Mouse (Mus musculus): ENCODE measurements around the gene Gm49425. TPM values are rescaled to one million over a fixed set of nuclear protein-coding genes. Genes with fewer than 3 reads are reported as not detected.
"Not testable (repeated sequence)": the region's sequence is repeated elsewhere in the genome, so short reads cannot be mapped to it uniquely, and the experiment has no call there.

The Gm49425 gene
- polyA plus RNA-seq (2016; fragmentation: Nextera tagmentation; extraction: Ambion mirVana): not detected in 2 replicates

- H3K4me1 ChIP-seq; H3K27me3 ChIP-seq (replicated peaks); H3K9me3 ChIP-seq; H3K4me2 ChIP-seq (replicated peaks); H3K27ac ChIP-seq; ATAC-seq (ENCODE audit: low FRiP score, low read depth); H3K9ac ChIP-seq; H3K36me3 ChIP-seq; H3K4me3 ChIP-seq: not testable (repeated sequence)
- 81% methylated on average over 2 of the region's 2 CpGs for WGBS
Measured at GRCm38 (mm10) chr15:101517161-101517560, at the start of gene Gm49425. Gene Gm49425, minus strand, starts transcription at chr15:101517261.

- H3K4me3 ChIP-seq: no peak within 1 kb of the TSS
- peaks cover 7% of the 10 kb centered on the region for H3K4me1 ChIP-seq
- no peaks in the 10 kb centered on the region for H3K9me3 ChIP-seq
- no peak for ATAC-seq (ENCODE audit: low FRiP score, low read depth)
- WGBS: 75% methylated on average over 5 of the region's 5 CpGs
- no peak within 1 kb of the TSS for H3K9ac ChIP-seq
- H3K36me3 ChIP-seq: no peaks in the 10 kb centered on the region
- no peak within 1 kb of the TSS for H3K27ac ChIP-seq
- 0 out of 2 replicates have a peak, but pooled peaks cover 2% of the 10 kb centered on the region for H3K27me3 ChIP-seq (replicated peaks)
- no peak within 1 kb of the TSS for H3K4me2 ChIP-seq (replicated peaks)
Measured at GRCm38 (mm10) chr15:101562850-101563249, 45.8 kb upstream of the Gm49425 start, which contains the start of gene Krt90. Gene Krt90, minus strand, starts transcription at chr15:101562950.

GRCm38 (mm10) chr15:101558034-101558646 lies 41.1 kb upstream of the Gm49425 start:
- Histone ChIP-seq H3K4me1 (peaks cover 12% of the 10 kb centered on the region), H3K4me3 (no peak overlapping the region), H3K4me2 (replicated peaks) (0 out of 2 replicates have a peak overlapping the region, but pooled peaks have one; percentile 5), H3K9ac (no peak overlapping the region), H3K27ac (no peak overlapping the region), H3K9me3 (no peaks in the 10 kb centered on the region), H3K27me3 (replicated peaks) (0 out of 2 replicates have a peak, but pooled peaks cover 2% of the 10 kb centered on the region), H3K36me3 (no peaks in the 10 kb centered on the region)
- 0 out of 2 replicates have a peak, but pooled peaks have one; percentile 25 for ATAC-seq (ENCODE audit: low FRiP score, low read depth)
- WGBS: 0% methylated on average over 7 of the region's 7 CpGs

GRCm38 (mm10) chr15:101553169-101553568 lies 36.1 kb upstream of the Gm49425 start:
- Histone ChIP-seq H3K27ac (no peak overlapping the region), H3K9me3 (no peaks in the 10 kb centered on the region), H3K9ac (peak overlapping the region; percentile 26; the same call in 1 of the 2 replicates), H3K4me2 (replicated peaks) (peak overlapping the region; percentile 38), H3K27me3 (replicated peaks) (0 out of 2 replicates have a peak, but pooled peaks cover 2% of the 10 kb centered on the region), H3K4me1 (peaks cover 13% of the 10 kb centered on the region), H3K36me3 (no peaks in the 10 kb centered on the region), H3K4me3 (no peak overlapping the region)
- under 1% methylated on average over 11 of the region's 11 CpGs for WGBS
- peak; percentile 66; the same call in 1 of the 2 replicates for ATAC-seq (ENCODE audit: low FRiP score, low read depth)

GRCm38 (mm10) chr15:101552188-101552587 lies 35.1 kb upstream of the Gm49425 start:
- peaks cover 8% of the 10 kb centered on the region for H3K4me1 ChIP-seq
- no peak overlapping the region for H3K4me2 ChIP-seq (replicated peaks)
- 0 out of 2 replicates have a peak, but pooled peaks cover 2% of the 10 kb centered on the region for H3K27me3 ChIP-seq (replicated peaks)
- no peaks in the 10 kb centered on the region for H3K36me3 ChIP-seq
- H3K4me3 ChIP-seq: no peak overlapping the region
- H3K27ac ChIP-seq: no peak overlapping the region
- ATAC-seq (ENCODE audit: low FRiP score, low read depth): no peak
- WGBS: 68% methylated on average over 8 of the region's 8 CpGs
- no peak overlapping the region for H3K9ac ChIP-seq
- H3K9me3 ChIP-seq: no peaks in the 10 kb centered on the region

GRCm38 (mm10) chr15:101550567-101550966 lies 33.5 kb upstream of the Gm49425 start, which contains the start of gene Krt82:
Gene Krt82, minus strand, starts transcription at chr15:101550667.
- WGBS: 50% methylated on average over 7 of the region's 7 CpGs
- ATAC-seq (ENCODE audit: low FRiP score, low read depth): no peak
- Histone ChIP-seq H3K9me3 (no peaks in the 10 kb centered on the region), H3K27me3 (replicated peaks) (0 out of 2 replicates have a peak, but pooled peaks cover 2% of the 10 kb centered on the region), H3K9ac (no peak within 1 kb of the TSS), H3K4me1 (peaks cover 8% of the 10 kb centered on the region), H3K27ac (no peak within 1 kb of the TSS), H3K4me2 (replicated peaks) (no peak within 1 kb of the TSS), H3K4me3 (no peak within 1 kb of the TSS), H3K36me3 (no peaks in the 10 kb centered on the region)

GRCm38 (mm10) chr15:101544478-101544877 lies 27.4 kb upstream of the Gm49425 start:
- no peak overlapping the region for H3K9ac ChIP-seq
- ATAC-seq (ENCODE audit: low FRiP score, low read depth): no peak

GRCm38 (mm10) chr15:101542543-101542942 lies 25.5 kb upstream of the Gm49425 start:
- 58% methylated on average over 9 of the region's 9 CpGs for WGBS
- H3K27ac ChIP-seq: no peak overlapping the region
- no peak overlapping the region for H3K9ac ChIP-seq

More at GRCm38 (mm10) chr15:101544478-101544877, 27.4 kb upstream of the Gm49425 start:
- Histone ChIP-seq H3K4me3 (no peak overlapping the region), H3K9me3 (no peaks in the 10 kb centered on the region), H3K27ac (no peak overlapping the region), H3K27me3 (replicated peaks) (no peaks in the 10 kb centered on the region), H3K4me1 (0 out of 2 replicates have a peak, but pooled peaks cover 3% of the 10 kb centered on the region), H3K4me2 (replicated peaks) (no peak overlapping the region), H3K36me3 (no peaks in the 10 kb centered on the region)
- 56% methylated on average over 3 of the region's 3 CpGs for WGBS

GRCm38 (mm10) chr15:101538580-101538900 lies 21.5 kb upstream of the Gm49425 start:
- Histone ChIP-seq H3K4me2 (replicated peaks) (no peak overlapping the region), H3K9ac (no peak overlapping the region), H3K27ac (no peak overlapping the region), H3K4me3 (no peak overlapping the region), H3K27me3 (replicated peaks) (no peaks in the 10 kb centered on the region), H3K36me3 (no peaks in the 10 kb centered on the region), H3K4me1 (0 out of 2 replicates have a peak, but pooled peaks cover 3% of the 10 kb centered on the region), H3K9me3 (no peaks in the 10 kb centered on the region)
- WGBS: 59% methylated on average over 4 of the region's 4 CpGs
- ATAC-seq (ENCODE audit: low FRiP score, low read depth): no peak

More at GRCm38 (mm10) chr15:101542543-101542942, 25.5 kb upstream of the Gm49425 start:
- no peaks in the 10 kb centered on the region for H3K36me3 ChIP-seq
- 0 out of 2 replicates have a peak, but pooled peaks cover 3% of the 10 kb centered on the region for H3K4me1 ChIP-seq
- ATAC-seq (ENCODE audit: low FRiP score, low read depth): no peak
- H3K4me3 ChIP-seq: no peak overlapping the region
- H3K27me3 ChIP-seq (replicated peaks): no peaks in the 10 kb centered on the region
- H3K9me3 ChIP-seq: no peaks in the 10 kb centered on the region
- no peak overlapping the region for H3K4me2 ChIP-seq (replicated peaks)

GRCm38 (mm10) chr15:101537864-101538579 lies 21.0 kb upstream of the Gm49425 start:
- H3K4me2 ChIP-seq (replicated peaks): no peak overlapping the region
- no peak overlapping the region for H3K4me3 ChIP-seq
- no peaks in the 10 kb centered on the region for H3K36me3 ChIP-seq
- no peaks in the 10 kb centered on the region for H3K27me3 ChIP-seq (replicated peaks)
- H3K9ac ChIP-seq: no peak overlapping the region
- no peak for ATAC-seq (ENCODE audit: low FRiP score, low read depth)
- no peaks in the 10 kb centered on the region for H3K9me3 ChIP-seq
- H3K27ac ChIP-seq: no peak overlapping the region
- H3K4me1 ChIP-seq: 0 out of 2 replicates have a peak, but pooled peaks cover 3% of the 10 kb centered on the region
- WGBS: 37% methylated on average over 7 of the region's 7 CpGs

DNA sequence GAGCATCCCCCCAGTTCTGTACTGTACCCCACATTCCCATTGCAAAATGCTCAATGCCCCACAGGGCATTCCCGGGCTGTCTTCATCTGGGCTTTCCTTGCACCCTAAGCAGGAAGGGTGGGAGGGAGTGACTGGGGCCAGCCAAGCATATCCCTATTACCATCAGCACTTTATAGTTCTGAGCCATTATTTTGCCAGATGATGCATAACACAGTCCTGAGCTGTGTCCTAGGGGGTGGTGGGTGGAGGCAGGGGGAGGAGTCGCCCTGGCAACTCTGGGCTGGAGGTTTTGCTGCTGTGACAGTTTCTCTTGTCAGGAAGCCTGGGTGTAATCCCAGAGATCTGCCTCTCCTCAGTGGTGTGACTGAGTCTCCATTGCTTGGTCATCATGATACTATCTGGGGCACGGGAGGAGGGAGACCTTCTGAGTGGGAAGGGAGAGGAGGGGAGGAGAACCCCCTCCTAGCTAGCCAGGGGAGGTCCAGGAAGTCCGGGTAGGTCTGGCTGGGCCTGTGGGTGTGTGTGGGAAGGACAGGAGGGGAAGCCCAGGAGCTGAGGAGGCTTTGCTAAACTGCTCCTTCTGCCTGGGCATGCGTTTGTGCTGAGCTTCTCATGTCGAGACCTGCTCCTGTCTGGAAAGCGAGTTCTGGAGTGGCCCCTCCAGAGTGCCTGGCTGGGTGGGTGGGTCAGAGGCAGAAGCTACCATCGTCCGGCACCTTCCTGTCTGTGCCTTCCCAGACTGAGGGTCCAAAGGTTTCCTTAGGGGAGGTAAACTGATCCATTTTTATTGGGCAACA lies 19.2 kb upstream of the Gm49425 start:
- H3K36me3 ChIP-seq: no peaks in the 10 kb centered on the region
- no peak overlapping the region for H3K27ac ChIP-seq
- no peaks in the 10 kb centered on the region for H3K4me1 ChIP-seq
- H3K4me3 ChIP-seq: no peak overlapping the region
- H3K9ac ChIP-seq: no peak overlapping the region
- H3K9me3 ChIP-seq: no peaks in the 10 kb centered on the region
- no peaks in the 10 kb centered on the region for H3K27me3 ChIP-seq (replicated peaks)
- ATAC-seq (ENCODE audit: low FRiP score, low read depth): 0 out of 2 replicates have a peak, but pooled peaks have one; percentile 41
- no peak overlapping the region for H3K4me2 ChIP-seq (replicated peaks)
- 62% methylated on average over 9 of the region's 9 CpGs for WGBS
